Mouse (Mus musculus) mouse trophoblast stem cell (cell line): ENCODE data around the gene Gpc6.

Source experiments
- in situ Hi-C, 2 experiments: fragments of 300-500 bp; cut with MseI, MboI; formaldehyde crosslinking; loops; 2 replicates in 1 of 2; 3 replicates in 1 of 2; pipeline ENCODE4 v1.15.1; 2025

Gpc6 gene

GRCm38 (mm10) chr14:116947939-116948591 is 22.9 kb downstream of the Gpc6 start:
- in situ Hi-C loops, result no loop called here

DNA sequence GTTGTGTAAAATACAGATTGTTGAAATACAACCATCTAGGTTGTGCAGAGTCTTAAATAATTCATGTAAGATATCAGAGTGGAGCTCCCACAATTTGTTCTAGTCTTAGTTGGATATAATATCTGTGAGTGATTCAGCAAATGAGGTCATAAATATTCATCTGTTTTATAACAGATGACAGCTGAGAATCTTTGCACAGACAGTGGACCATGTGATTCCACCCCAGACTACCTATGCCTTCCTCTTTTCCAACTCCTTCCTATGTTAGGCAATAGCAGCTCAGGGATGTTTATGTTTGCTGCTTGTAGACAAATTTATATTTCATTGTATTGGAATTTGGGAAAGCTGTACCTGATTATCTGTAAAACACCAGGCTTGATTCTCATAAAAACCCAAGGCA is 32.0 kb downstream of the Gpc6 start:
- in situ Hi-C loops, result no loop called here

GRCm38 (mm10) chr14:116964837-116965236 is 39.7 kb downstream of the Gpc6 start:
- in situ Hi-C loops, result no loop called here

DNA sequence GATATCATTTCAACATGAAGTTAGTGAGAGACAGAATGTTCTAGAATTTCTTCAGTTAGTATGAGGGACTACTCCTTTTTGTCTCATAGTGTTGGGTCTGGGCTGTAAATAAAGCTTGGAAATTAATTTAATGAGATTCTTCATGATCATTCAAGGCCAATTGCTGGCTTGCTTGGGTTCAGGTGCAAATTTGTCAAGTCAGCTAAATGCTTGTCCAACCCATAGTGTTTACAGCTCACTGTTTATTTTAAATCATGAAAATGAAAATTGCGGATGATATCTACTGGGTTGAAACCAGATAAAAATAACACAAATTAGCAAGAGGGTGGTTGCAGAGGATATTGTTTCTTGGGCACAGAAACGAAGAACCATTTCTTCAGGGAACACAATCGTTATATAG is 49.6 kb downstream of the Gpc6 start:
- in situ Hi-C loops, result no loop called here

DNA sequence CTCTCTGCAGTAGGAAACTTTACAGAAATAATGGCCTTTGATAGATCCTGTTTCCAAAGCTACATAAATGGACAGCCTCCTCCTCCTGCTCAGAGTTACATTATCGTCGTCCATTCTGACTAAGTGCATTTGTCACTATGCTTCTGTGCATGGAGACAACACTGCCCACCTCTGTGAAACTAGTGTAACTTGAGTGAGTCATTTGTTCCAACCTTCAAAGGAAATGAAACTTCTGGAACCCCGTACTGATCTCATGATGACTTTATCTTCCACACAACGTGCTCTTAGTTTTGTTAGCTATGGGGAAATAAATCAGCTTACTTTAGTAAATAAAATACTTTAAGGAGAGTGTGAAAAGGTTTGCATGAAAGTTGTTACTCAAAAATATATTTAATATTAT is 50.1 kb downstream of the Gpc6 start:
- in situ Hi-C loops, result no loop called here

- in situ Hi-C loops, result no loop called here
Measured at GRCm38 (mm10) chr14:116977259-116977658, 52.1 kb downstream of the Gpc6 start.

DNA sequence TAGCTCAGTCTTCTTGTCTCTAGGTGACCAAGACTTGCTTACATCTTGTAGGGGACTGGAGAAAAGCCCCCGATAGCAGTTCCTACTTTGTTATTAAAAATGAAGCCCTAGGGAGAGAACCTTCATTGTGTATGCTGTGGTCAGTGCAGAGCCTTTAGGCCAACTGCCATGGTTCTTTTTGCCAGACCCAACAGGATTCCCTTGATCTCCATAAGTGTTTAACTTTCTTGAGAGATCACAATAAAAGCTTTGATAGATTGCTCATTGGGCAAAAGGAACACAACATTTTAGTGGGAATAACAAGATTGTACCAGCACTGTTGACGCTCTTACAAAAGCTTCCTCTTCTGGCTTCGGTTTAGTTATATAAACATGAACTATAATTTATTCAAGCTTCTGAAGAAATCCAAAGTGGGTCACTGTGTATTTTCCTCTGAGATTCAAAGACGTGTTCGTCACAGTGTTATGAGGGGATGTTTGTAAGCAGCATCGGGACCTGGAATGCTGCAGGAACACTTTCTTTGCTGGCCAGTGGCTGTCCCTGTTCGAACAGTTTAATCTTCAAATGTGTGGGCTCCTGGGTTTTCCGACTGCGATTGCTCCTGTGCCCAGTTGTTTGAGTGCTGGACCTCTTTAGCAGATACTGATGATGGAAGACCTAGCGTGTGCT is 54.7 kb downstream of the Gpc6 start:
- in situ Hi-C loops, result no loop called here

GRCm38 (mm10) chr14:116981711-116982110 is 56.6 kb downstream of the Gpc6 start:
- in situ Hi-C loops, result no loop called here

GRCm38 (mm10) chr14:116987341-116987740 is 62.2 kb downstream of the Gpc6 start:
- in situ Hi-C loops, result no loop called here

DNA sequence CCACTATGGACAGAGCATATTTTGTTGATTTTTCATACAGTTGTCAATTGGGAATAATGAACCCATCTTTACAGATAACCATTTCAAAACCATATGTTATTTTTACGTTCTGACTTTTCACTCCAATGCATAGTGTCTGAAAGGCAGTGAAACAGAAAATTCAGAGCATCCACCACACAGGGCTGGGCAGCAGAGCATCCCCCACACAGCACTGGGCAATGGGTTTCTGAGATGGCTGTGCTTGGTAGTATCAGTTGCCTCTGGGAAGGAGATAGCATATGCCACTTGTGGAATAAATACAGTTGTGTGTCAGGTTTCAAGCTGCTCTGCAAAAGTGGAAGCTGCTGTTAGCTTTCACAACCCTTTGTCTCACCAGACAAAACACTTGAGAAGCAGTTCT is 75.3 kb downstream of the Gpc6 start:
- in situ Hi-C loops, result no loop called here

DNA sequence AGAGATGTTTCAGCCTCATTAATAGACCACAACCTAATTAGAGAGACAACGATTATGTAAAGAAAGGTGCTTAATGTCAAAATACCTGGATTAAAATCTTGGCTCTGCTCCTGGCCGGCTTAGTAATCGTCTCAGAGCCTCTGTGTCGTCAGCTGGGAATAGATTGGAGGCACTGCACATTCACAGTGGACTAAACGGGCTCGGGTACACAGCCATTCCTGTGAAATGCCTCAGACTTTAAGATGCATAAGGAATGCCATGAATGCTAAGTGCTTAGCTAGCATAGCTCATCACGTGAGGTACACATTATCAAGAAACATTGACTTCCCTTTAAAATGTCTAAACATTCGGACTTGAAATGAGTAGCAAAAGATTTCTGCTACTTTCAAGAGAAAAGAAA is 77.2 kb downstream of the Gpc6 start:
- in situ Hi-C loops, result no loop called here

GRCm38 (mm10) chr14:117008781-117009180 is 83.7 kb downstream of the Gpc6 start:
- in situ Hi-C loops, result no loop called here

GRCm38 (mm10) chr14:117012969-117013368 is 87.9 kb downstream of the Gpc6 start:
- in situ Hi-C loops, result no loop called here

- in situ Hi-C loops, result no loop called here
Measured at GRCm38 (mm10) chr14:117013554-117014117, 88.5 kb downstream of the Gpc6 start.

DNA sequence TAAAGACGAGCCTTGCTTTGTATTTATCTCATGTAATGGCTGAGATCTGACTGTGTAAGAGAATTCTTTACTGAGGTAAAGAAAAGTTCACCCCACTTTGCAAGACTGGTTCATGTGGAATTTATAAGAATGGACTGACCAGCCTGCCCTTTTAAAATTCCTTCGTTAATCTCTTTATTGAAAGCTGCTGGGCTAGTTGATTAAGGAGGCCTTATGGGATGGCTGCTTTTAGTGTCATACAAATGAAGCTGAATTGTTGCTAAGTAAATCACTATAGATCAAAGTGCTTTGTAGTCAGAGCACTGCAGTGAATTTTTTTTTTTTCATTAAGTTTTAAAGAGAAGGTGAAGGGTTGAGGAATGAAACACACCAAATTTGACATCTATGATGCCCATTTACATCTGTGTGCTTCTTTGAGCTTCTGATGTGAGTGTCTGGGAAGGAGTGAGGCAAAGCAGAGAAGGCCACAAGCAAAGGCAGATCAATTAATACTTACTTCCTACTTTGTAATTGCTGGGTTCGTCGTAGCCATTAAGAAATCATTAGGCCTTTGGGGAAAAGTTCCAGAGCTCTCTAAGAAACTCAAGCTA is 90.3 kb downstream of the Gpc6 start:
- in situ Hi-C loops, result no loop called here

- in situ Hi-C loops, result no loop called here
Measured at GRCm38 (mm10) chr14:117022180-117022799, 97.2 kb downstream of the Gpc6 start.

DNA sequence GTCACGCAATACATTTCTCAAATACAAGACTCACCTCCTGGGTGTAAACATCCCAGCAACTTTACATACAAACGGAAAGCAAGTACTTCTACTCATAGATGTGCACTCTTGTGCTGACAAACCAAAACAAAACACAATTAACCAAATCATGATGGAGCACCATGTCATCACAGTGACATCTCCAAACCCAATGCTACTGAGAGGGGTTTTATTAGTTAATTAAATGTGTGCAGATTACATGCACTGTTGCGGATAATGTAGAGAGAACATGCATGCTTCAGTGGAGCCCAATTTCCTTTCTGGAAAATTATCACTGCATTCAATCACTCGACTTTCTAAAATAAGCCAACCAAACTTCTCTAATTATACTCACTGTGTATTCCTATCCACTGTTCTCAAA is 109.0 kb downstream of the Gpc6 start:
- in situ Hi-C loops, result no loop called here

- in situ Hi-C loops, result no loop called here
Measured at GRCm38 (mm10) chr14:117041017-117041416, 115.9 kb downstream of the Gpc6 start.

GRCm38 (mm10) chr14:117048951-117049350 is 123.8 kb downstream of the Gpc6 start:
- in situ Hi-C loops, result no loop called here

DNA sequence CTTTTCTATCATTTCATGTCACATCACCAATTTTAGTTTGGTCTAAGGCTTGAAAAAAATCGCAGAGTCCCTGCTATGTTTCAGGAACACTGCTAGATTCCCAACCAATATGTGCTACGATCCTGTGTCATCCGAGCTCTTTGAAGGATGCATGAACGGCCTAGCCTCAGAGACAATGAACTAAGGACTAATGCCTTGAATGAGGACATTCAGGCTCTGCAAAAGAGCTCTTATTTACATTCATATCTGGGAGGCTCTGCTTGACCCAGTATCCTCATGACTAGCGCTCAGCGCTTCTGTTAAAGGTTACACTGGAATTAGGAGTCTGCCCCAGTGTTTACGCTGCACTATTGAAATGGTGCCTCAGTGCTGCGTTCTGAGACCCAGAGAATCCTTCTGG is 125.8 kb downstream of the Gpc6 start:
- in situ Hi-C loops, result no loop called here

GRCm38 (mm10) chr14:117053361-117053760 is 128.2 kb downstream of the Gpc6 start:
- in situ Hi-C loops, result no loop called here

DNA sequence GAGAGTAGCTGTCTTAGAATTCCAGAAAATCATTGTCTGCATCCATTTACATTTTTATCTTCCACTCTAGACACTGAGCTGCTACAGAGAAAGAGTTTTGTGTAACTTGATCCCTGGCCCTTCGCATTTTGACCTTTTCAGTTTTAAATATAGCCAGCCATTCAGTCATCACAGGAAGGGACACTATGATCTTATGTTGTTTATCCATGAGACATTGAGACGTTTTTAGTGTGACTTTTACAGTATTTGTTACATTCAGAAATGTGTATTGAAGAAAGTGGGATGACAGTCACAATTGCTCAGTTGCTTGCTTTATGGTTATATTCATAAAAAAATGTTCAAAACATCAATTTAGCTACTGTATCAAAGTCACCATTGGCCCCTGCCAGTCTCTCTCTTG is 130.0 kb downstream of the Gpc6 start:
- in situ Hi-C loops, result no loop called here
